Mouse (Mus musculus): Measurements from ENCODE around the gene Arhgap28. TPM values are rescaled to one million over a fixed set of nuclear protein-coding genes. Genes with fewer than 3 reads are reported as not detected.
"Not testable (repeated sequence)": the region's sequence is repeated elsewhere in the genome, so short reads cannot be mapped to it uniquely, and the experiment has no call there.

Arhgap28 gene
- polyA plus RNA-seq, 1 experiment from 2014 or later, result 26.3 TPM

- not testable (repeated sequence) for H3K27me3 ChIP-seq (ENCODE audit: low read depth, poor library complexity, severe bottlenecking); DNase-seq (ENCODE audit: low spot score); H3K36me3 ChIP-seq; H3K27ac ChIP-seq (replicated peaks); H3K9me3 ChIP-seq (replicated peaks); H3K4me3 ChIP-seq; H3K4me1 ChIP-seq
- WGBS, result 95% methylated on average over 2 of the region's 2 CpGs
These were observed 162.4 kb downstream of the Arhgap28 start for GRCm38 (mm10) chr17:67841494-67841893.

GRCm38 (mm10) chr17:67838948-67839347 is 165.0 kb downstream of the Arhgap28 start:
- DNase-seq (ENCODE audit: low spot score), result no peak
- no peaks in the 10 kb centered on the region for H3K36me3 ChIP-seq
- H3K27ac ChIP-seq (replicated peaks), result no peak overlapping the region
- H3K4me3 ChIP-seq, result no peak overlapping the region
- 93% methylated on average over 13 of the region's 13 CpGs for WGBS
- no peaks in the 10 kb centered on the region for H3K4me1 ChIP-seq
- H3K9me3 ChIP-seq (replicated peaks), result peaks cover 4% of the 10 kb centered on the region
- no peaks in the 10 kb centered on the region for H3K27me3 ChIP-seq (ENCODE audit: low read depth, poor library complexity, severe bottlenecking)

- no peaks in the 10 kb centered on the region for H3K4me1 ChIP-seq
- H3K27me3 ChIP-seq (ENCODE audit: low read depth, poor library complexity, severe bottlenecking), result no peaks in the 10 kb centered on the region
- H3K36me3 ChIP-seq, result no peaks in the 10 kb centered on the region
- no peak overlapping the region for H3K27ac ChIP-seq (replicated peaks)
- peak; percentile 71 for DNase-seq (ENCODE audit: low spot score)
- H3K4me3 ChIP-seq, result no peak overlapping the region
- peaks cover 4% of the 10 kb centered on the region for H3K9me3 ChIP-seq (replicated peaks)
- WGBS, result 65% methylated on average over 17 of the region's 17 CpGs
These were observed 166.4 kb downstream of the Arhgap28 start for GRCm38 (mm10) chr17:67837351-67838090.

- H3K4me3 ChIP-seq, result no peak overlapping the region
- no peak for DNase-seq (ENCODE audit: low spot score)
- peaks cover 4% of the 10 kb centered on the region for H3K9me3 ChIP-seq (replicated peaks)
- no peaks in the 10 kb centered on the region for H3K4me1 ChIP-seq
- no peaks in the 10 kb centered on the region for H3K27me3 ChIP-seq (ENCODE audit: low read depth, poor library complexity, severe bottlenecking)
- no peak overlapping the region for H3K27ac ChIP-seq (replicated peaks)
- WGBS, result 94% methylated on average over 20 of the region's 20 CpGs
- H3K36me3 ChIP-seq, result no peaks in the 10 kb centered on the region
These were observed 167.6 kb downstream of the Arhgap28 start for GRCm38 (mm10) chr17:67836146-67836895.

GRCm38 (mm10) chr17:67827431-67827830 is 176.5 kb downstream of the Arhgap28 start:
- H3K36me3 ChIP-seq, result peaks cover 15% of the 10 kb centered on the region
- no peaks in the 10 kb centered on the region for H3K27me3 ChIP-seq (ENCODE audit: low read depth, poor library complexity, severe bottlenecking)
- WGBS, result 95% methylated on average over 3 of the region's 3 CpGs
- H3K9me3 ChIP-seq (replicated peaks), result peaks cover 13% of the 10 kb centered on the region
- DNase-seq (ENCODE audit: low spot score), result no peak
- no peak overlapping the region for H3K4me3 ChIP-seq
- H3K4me1 ChIP-seq, result no peaks in the 10 kb centered on the region
- H3K27ac ChIP-seq (replicated peaks), result no peak overlapping the region

GRCm38 (mm10) chr17:67816916-67817315 is 187.0 kb downstream of the Arhgap28 start:
- no peak for DNase-seq (ENCODE audit: low spot score)
- Histone ChIP-seq H3K27ac (replicated peaks) (no peak overlapping the region), H3K4me3 (no peak overlapping the region), H3K4me1 (no peaks in the 10 kb centered on the region), H3K27me3 (ENCODE audit: low read depth, poor library complexity, severe bottlenecking) (no peaks in the 10 kb centered on the region), H3K9me3 (replicated peaks) (no peaks in the 10 kb centered on the region), H3K36me3 (peaks cover 97% of the 10 kb centered on the region)
- WGBS, result 93% methylated on average over 10 of the region's 10 CpGs

- Histone ChIP-seq H3K27ac (replicated peaks) (no peak overlapping the region), H3K4me1 (no peaks in the 10 kb centered on the region), H3K36me3 (peaks cover 97% of the 10 kb centered on the region), H3K9me3 (replicated peaks) (no peaks in the 10 kb centered on the region), H3K4me3 (no peak overlapping the region), H3K27me3 (ENCODE audit: low read depth, poor library complexity, severe bottlenecking) (no peaks in the 10 kb centered on the region)
- DNase-seq (ENCODE audit: low spot score), result no peak
- WGBS, result 95% methylated on average over 11 of the region's 11 CpGs
These were observed 188.2 kb downstream of the Arhgap28 start for GRCm38 (mm10) chr17:67815720-67816119.

GRCm38 (mm10) chr17:67813666-67814065 is 190.3 kb downstream of the Arhgap28 start:
- Histone ChIP-seq H3K36me3 (peaks cover 100% of the 10 kb centered on the region), H3K27me3 (ENCODE audit: low read depth, poor library complexity, severe bottlenecking) (no peaks in the 10 kb centered on the region), H3K4me3 (no peak overlapping the region), H3K4me1 (no peaks in the 10 kb centered on the region), H3K9me3 (replicated peaks) (no peaks in the 10 kb centered on the region), H3K27ac (replicated peaks) (no peak overlapping the region)
- DNase-seq (ENCODE audit: low spot score), result no peak
- 95% methylated on average over 6 of the region's 6 CpGs for whole genome bisulfite sequencing

GRCm38 (mm10) chr17:67809171-67809570 is 194.7 kb downstream of the Arhgap28 start:
- no peak overlapping the region for H3K27ac ChIP-seq (replicated peaks)
- H3K4me3 ChIP-seq, result no peak overlapping the region
- peaks cover 98% of the 10 kb centered on the region for H3K36me3 ChIP-seq
- H3K27me3 ChIP-seq (ENCODE audit: low read depth, poor library complexity, severe bottlenecking), result no peaks in the 10 kb centered on the region
- H3K9me3 ChIP-seq (replicated peaks), result no peaks in the 10 kb centered on the region
- 95% methylated on average over 16 of the region's 16 CpGs for WGBS
- H3K4me1 ChIP-seq, result no peaks in the 10 kb centered on the region
- DNase-seq (ENCODE audit: low spot score), result no peak
